Mouse (Mus musculus): Measurements from ENCODE around the gene Snx17. TPM values are rescaled to one million over a fixed set of nuclear protein-coding genes. Genes with fewer than 3 reads are reported as not detected.
A peak's percentile ranks its signal among the peaks of the same experiment; 100 is the strongest.

Snx17 gene
- 80.3 and 83.2 TPM in 2 replicates for polyA plus RNA-seq (2015; fragmentation: Nextera tagmentation; extraction: Ambion mirVana)

DNA sequence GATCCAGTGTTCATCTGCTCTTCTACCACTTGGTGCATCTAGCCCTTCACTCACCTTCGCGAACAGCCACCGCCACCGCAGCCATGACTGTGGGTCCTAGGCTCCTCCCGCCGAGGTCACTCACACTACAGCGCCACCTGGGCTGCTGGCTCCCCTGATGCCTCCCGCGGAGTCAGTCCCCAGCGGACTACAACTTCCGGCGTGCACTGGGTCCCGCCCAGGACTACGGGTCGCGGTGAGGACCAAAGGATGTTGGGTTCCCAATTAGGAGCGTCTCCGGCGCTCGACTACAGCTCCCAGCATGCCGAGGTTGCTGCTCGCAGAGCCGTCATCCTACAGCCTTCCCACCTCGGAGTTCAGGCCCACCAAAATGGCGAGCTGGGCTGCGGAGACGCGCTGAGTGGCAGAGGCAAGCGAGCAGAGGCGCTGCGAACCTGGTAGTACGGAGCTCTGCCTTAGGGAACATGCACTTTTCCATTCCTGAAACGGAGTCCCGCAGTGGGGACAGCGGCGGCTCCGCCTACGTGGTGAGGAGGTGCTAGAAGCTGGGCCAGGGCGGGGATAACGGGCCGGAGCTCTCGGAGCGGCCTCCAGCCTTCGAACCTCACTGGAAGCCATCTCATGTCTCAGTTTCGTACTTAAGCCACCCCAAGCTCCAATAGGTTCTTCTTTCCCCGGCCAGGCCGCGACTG is at the start of gene Snx17, which contains the start of gene Eif2b4:
Snx17 (plus strand) TSS at position 289 of the 692 bp plus-strand sequence.
Eif2b4 (minus strand) TSS at position 492 of the 692 bp plus-strand sequence.
- Histone ChIP-seq H3K4me1 (replicated peaks; ENCODE audit: control insufficient read depth, insufficient read depth) (0 out of 2 replicates have a peak, but pooled peaks cover 3% of the 10 kb centered on the region), H3K27me3 (ENCODE audit: control insufficient read depth, insufficient read depth, low read length) (no peaks in the 10 kb centered on the region), H3K4me3 (ENCODE audit: low read depth, low read length) (peak within 1 kb of the TSS; percentile 87), H3K9me3 (ENCODE audit: control insufficient read depth, low read length) (no peaks in the 10 kb centered on the region), H3K9ac (ENCODE audit: low read length) (peak within 1 kb of the TSS; percentile 87), H3K4me2 (replicated peaks; ENCODE audit: low read depth) (peak within 1 kb of the TSS; percentile 80), H3K27ac (replicated peaks) (peak within 1 kb of the TSS; percentile 93), H3K36me3 (ENCODE audit: control insufficient read depth, insufficient read depth, low read length) (peaks cover 33% of the 10 kb centered on the region)
- DNase-seq (ENCODE audit: low spot score) (peak; percentile 99), ATAC-seq (ENCODE audit: low FRiP score, low TSS enrichment) (peak; percentile 95)
- WGBS, result 0% methylated on average over 48 of the region's 48 CpGs
- peak; percentile 82 for TF ChIP-seq CTCF (IDR thresholded peaks at IDR 0.05; ENCODE audit: low read depth)
- TF ChIP-seq EP300 (optimal IDR thresholded peaks at IDR 0.05), result no peak

GRCm38 (mm10) chr5:31149781-31150180 is 43.2 kb upstream of the Snx17 start:
- no peak for TF ChIP-seq CTCF (IDR thresholded peaks at IDR 0.05; ENCODE audit: low read depth)
- TF ChIP-seq EP300 (optimal IDR thresholded peaks at IDR 0.05), result no peak
- DNase-seq (ENCODE audit: low spot score) (no peak), ATAC-seq (ENCODE audit: low FRiP score, low TSS enrichment) (no peak)
- Histone ChIP-seq H3K27ac (replicated peaks) (no peak overlapping the region), H3K4me1 (replicated peaks; ENCODE audit: control insufficient read depth, insufficient read depth) (peaks cover 4% of the 10 kb centered on the region; the same call in 1 of the 2 replicates), H3K9ac (ENCODE audit: low read length) (no peak overlapping the region), H3K4me2 (replicated peaks; ENCODE audit: low read depth) (no peak overlapping the region), H3K27me3 (ENCODE audit: control insufficient read depth, insufficient read depth, low read length) (no peaks in the 10 kb centered on the region), H3K36me3 (ENCODE audit: control insufficient read depth, insufficient read depth, low read length) (0 out of 2 replicates have a peak, but pooled peaks cover 4% of the 10 kb centered on the region), H3K4me3 (ENCODE audit: low read depth, low read length) (no peak overlapping the region), H3K9me3 (ENCODE audit: control insufficient read depth, low read length) (no peaks in the 10 kb centered on the region)
- WGBS, result 71% methylated on average over 4 of the region's 4 CpGs

GRCm38 (mm10) chr5:31151746-31152145 is 41.3 kb upstream of the Snx17 start:
- peak; percentile 46 for TF ChIP-seq CTCF (IDR thresholded peaks at IDR 0.05; ENCODE audit: low read depth)
- no peak for TF ChIP-seq EP300 (optimal IDR thresholded peaks at IDR 0.05)
- H3K9me3 ChIP-seq (ENCODE audit: control insufficient read depth, low read length), result no peaks in the 10 kb centered on the region
- peaks cover 4% of the 10 kb centered on the region; the same call in 1 of the 2 replicates for H3K4me1 ChIP-seq (replicated peaks; ENCODE audit: control insufficient read depth, insufficient read depth)
- DNase-seq (ENCODE audit: low spot score) (peak; percentile 40), ATAC-seq (ENCODE audit: low FRiP score, low TSS enrichment) (peak; percentile 38; the same call in 1 of the 2 replicates)
- no peak overlapping the region for H3K4me3 ChIP-seq (ENCODE audit: low read depth, low read length)
- H3K9ac ChIP-seq (ENCODE audit: low read length), result no peak overlapping the region
- H3K27ac ChIP-seq (replicated peaks), result no peak overlapping the region
- H3K36me3 ChIP-seq (ENCODE audit: control insufficient read depth, insufficient read depth, low read length), result no peaks in the 10 kb centered on the region
- WGBS, result 50% methylated on average over 3 of the region's 3 CpGs
- no peaks in the 10 kb centered on the region for H3K27me3 ChIP-seq (ENCODE audit: control insufficient read depth, insufficient read depth, low read length)
- H3K4me2 ChIP-seq (replicated peaks; ENCODE audit: low read depth), result no peak overlapping the region

DNA sequence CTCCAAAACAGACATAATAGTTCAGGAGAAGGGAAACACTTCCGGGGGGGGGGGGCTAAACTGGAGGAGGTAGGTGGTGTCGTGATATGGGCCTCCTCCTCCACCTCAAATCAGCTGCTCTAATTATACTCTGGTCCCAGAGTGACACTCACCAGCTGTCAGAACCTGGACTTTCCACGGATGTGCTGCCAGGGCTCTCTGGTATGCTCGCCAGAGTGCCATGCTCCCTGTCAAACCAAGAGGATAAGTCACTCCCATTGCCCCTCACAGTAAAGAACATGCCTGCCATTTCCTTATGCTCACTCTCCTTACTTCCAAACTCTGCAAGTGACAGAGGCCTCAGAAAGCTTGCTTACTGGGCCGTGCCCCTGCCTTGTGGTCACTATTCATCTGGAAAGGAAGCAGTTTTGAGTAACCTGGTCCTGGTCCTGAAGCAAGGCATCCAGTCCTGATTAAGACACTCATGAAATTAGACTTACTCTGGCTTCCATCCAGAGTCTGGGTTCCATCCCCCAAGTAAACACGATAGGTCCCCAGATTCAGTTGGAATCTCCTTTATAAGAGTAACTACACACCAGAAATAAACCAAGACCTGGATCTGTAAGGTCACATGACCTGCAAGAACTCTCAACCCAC is 39.4 kb upstream of the Snx17 start:
- peak overlapping the region; percentile 65 for H3K4me2 ChIP-seq (replicated peaks; ENCODE audit: low read depth)
- peak; percentile 21; the same call in 1 of the 2 replicates for ATAC-seq (ENCODE audit: low FRiP score, low TSS enrichment)
- no peak for TF ChIP-seq EP300 (optimal IDR thresholded peaks at IDR 0.05)
- no peak for TF ChIP-seq CTCF (IDR thresholded peaks at IDR 0.05; ENCODE audit: low read depth)
- no peak for DNase-seq (ENCODE audit: low spot score)
- peak overlapping the region; percentile 64 for H3K4me3 ChIP-seq (ENCODE audit: low read depth, low read length)
- H3K9me3 ChIP-seq (ENCODE audit: control insufficient read depth, low read length), result no peaks in the 10 kb centered on the region
- peaks cover 10% of the 10 kb centered on the region; the same call in 1 of the 2 replicates for H3K36me3 ChIP-seq (ENCODE audit: control insufficient read depth, insufficient read depth, low read length)
- H3K4me1 ChIP-seq (replicated peaks; ENCODE audit: control insufficient read depth, insufficient read depth), result peaks cover 4% of the 10 kb centered on the region; the same call in 1 of the 2 replicates
- no peak overlapping the region for H3K27ac ChIP-seq (replicated peaks)
- WGBS, result 23% methylated on average over 6 of the region's 6 CpGs
- peak overlapping the region; percentile 76 for H3K9ac ChIP-seq (ENCODE audit: low read length)
- H3K27me3 ChIP-seq (ENCODE audit: control insufficient read depth, insufficient read depth, low read length), result no peaks in the 10 kb centered on the region

DNA sequence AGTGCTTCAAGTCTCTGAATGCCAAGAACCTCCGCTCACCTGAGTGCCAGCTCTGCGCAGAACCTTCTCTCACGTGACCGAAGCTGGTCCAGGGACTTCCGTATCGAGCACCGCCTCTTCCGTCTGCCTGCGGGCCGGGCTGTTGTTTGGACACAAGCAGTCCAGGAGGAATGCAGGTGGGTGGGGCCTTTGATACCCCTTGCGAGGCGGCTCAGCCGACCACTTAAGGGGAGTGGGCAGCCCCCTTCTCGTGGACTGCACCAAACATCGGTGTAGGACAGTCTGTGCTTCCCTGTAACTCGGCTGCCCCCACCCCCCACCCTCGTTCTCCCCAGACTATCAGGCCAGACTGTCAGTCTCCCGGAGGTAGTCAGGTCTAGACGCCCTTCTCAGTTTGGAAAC is 38.9 kb upstream of the Snx17 start, which contains the start of gene Mpv17:
Mpv17 (minus strand) TSS at position 100 of the 402 bp plus-strand sequence.
- H3K27ac ChIP-seq (replicated peaks), result peak within 1 kb of the TSS; percentile 73
- peaks cover 4% of the 10 kb centered on the region; the same call in 1 of the 2 replicates for H3K4me1 ChIP-seq (replicated peaks; ENCODE audit: control insufficient read depth, insufficient read depth)
- TF ChIP-seq EP300 (optimal IDR thresholded peaks at IDR 0.05), result no peak
- no peak for TF ChIP-seq CTCF (IDR thresholded peaks at IDR 0.05; ENCODE audit: low read depth)
- no peaks in the 10 kb centered on the region for H3K9me3 ChIP-seq (ENCODE audit: control insufficient read depth, low read length)
- DNase-seq (ENCODE audit: low spot score), result peak; percentile 89
- H3K4me3 ChIP-seq (ENCODE audit: low read depth, low read length), result peak within 1 kb of the TSS; percentile 64
- H3K4me2 ChIP-seq (replicated peaks; ENCODE audit: low read depth), result peak within 1 kb of the TSS; percentile 65
- peaks cover 12% of the 10 kb centered on the region; the same call in 1 of the 2 replicates for H3K36me3 ChIP-seq (ENCODE audit: control insufficient read depth, insufficient read depth, low read length)
- H3K27me3 ChIP-seq (ENCODE audit: control insufficient read depth, insufficient read depth, low read length), result no peaks in the 10 kb centered on the region
- H3K9ac ChIP-seq (ENCODE audit: low read length), result peak within 1 kb of the TSS; percentile 76
- under 1% methylated on average over 19 of the region's 19 CpGs for WGBS
- ATAC-seq (ENCODE audit: low FRiP score, low TSS enrichment), result peak; percentile 93

Data from stomach, postnatal 0 days (tissue).